Mouse (Mus musculus) lung, postnatal 0 days (tissue): ENCODE measurements around the gene Gm7347. TPM values are rescaled to one million over a fixed set of nuclear protein-coding genes. Genes with fewer than 3 reads are reported as not detected.
"Not testable (repeated sequence)": the region's sequence is repeated elsewhere in the genome, so short reads cannot be mapped to it uniquely, and the experiment has no call there.

ENCODE experiments used
- ATAC-seq: fragments of 200-750 bp; cut with Nextera tagmentation; 2 replicates; pipeline ENCODE4 v1.8.0; 2017; ENCODE audit warnings: moderate library complexity
- DNase-seq: peaks from one replicate; pipeline ENCODE4 v3.0.0-alpha.2; 2016; ENCODE audit warnings: low spot score
- H3K27ac ChIP-seq: fragments of 300-500 bp; sonication (generic); 2 replicates; pipeline ENCODE4 v1.5.1; 2014; ENCODE audit warnings: antibody characterized with exemption, mild to moderate bottlenecking, low read length, mixed read lengths
- H3K27me3 ChIP-seq: fragments of 300-500 bp; sonication (generic); replicated peaks from 2 replicates; pipeline ENCODE4 v1.6.1; 2014; ENCODE audit warnings: low read length, mixed read lengths; ENCODE audit not compliant: insufficient read depth
- H3K36me3 ChIP-seq: fragments of 300-500 bp; sonication (generic); 2 replicates; pipeline ENCODE4 v1.6.1; 2014; ENCODE audit warnings: low read length, mixed read lengths; ENCODE audit not compliant: insufficient read depth
- H3K4me1 ChIP-seq: fragments of 300-500 bp; sonication (generic); 2 replicates; pipeline ENCODE4 v1.6.1; 2014; ENCODE audit warnings: antibody characterized with exemption, low read depth, low read length, mixed read lengths; ENCODE audit not compliant: insufficient read depth
- H3K4me2 ChIP-seq: fragments of 300-500 bp; sonication (generic); replicated peaks from 2 replicates; pipeline ENCODE4 v1.6.1; 2014; ENCODE audit warnings: low read depth, mild to moderate bottlenecking, low read length, moderate library complexity, mixed read lengths
- H3K4me3 ChIP-seq: fragments of 300-500 bp; sonication (generic); 2 replicates; pipeline ENCODE4 v1.5.1; 2014; ENCODE audit warnings: low read depth, low read length
- H3K9ac ChIP-seq: fragments of 300-500 bp; sonication (generic); replicated peaks from 2 replicates; pipeline ENCODE4 v1.6.1; 2014; ENCODE audit warnings: low read depth, mild to moderate bottlenecking
- H3K9me3 ChIP-seq: fragments of 300-500 bp; sonication (generic); 2 replicates; pipeline ENCODE4 v1.6.1; 2016; ENCODE audit warnings: low read length, mixed read lengths
- WGBS: fragments of 180-500 bp; shearing (Covaris S2); extraction: QIAGEN DNeasy Blood & Tissue Kit; methylation state at CpG from one replicate; pipeline ENCODE4 v1.1.7; 2014; 5-methylcytosine and 5-hydroxymethylcytosine counted together
- polyA plus RNA-seq: library from polyadenylated mRNA; unstranded; fragments of >200 nt; fragmentation: Nextera tagmentation; extraction: Ambion mirVana; gene quantifications from 2 replicates; pipeline ENCODE4 v1.2.1, GENCODE M21; 2015

Gm7347 gene
- polyA plus RNA-seq, 1 experiment from 2014 or later: not detected

DNA sequence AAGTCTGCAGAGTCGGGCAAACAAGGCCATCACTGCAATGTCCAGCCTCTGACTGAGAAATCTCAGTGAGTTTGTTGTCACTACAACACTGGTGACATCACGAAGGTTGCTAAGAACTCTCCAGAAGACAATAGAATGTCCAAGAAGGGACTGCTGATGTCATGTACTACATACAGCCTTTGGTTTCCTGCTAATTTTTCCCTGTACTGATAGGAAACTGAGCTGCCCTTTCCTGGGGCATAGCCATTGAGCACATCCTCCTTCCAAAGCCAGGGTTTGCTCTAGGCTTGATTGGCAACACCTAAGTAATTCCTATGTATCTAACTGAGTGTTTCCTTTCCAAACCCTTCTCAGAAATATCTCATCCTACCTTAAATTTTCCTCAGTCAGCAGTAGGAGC, 53.7 kb downstream of the Gm7347 start, which contains the start of gene Gm1979:
Gm1979 (minus strand) TSS at position 101 of the 400 bp plus-strand sequence.
- H3K4me3 ChIP-seq, H3K9me3 ChIP-seq, ATAC-seq, H3K4me2 ChIP-seq, H3K9ac ChIP-seq, H3K27me3 ChIP-seq, DNase-seq, H3K36me3 ChIP-seq, H3K4me1 ChIP-seq, H3K27ac ChIP-seq: not testable (repeated sequence)
- WGBS: 88% methylated on average over 1 of the region's 2 CpGs

Other genes starting within 250 kb of the Gm7347 start
- gene Gm21663, start 116.2 kb downstream of the Gm7347 start, polyA plus RNA-seq: not detected in 2 replicates
- not detected in 2 replicates for gene Gm21671, start 104.2 kb downstream of the Gm7347 start, polyA plus RNA-seq
- not detected in 2 replicates for gene Gm21680, start 85.9 kb downstream of the Gm7347 start, polyA plus RNA-seq
- gene Gm21698, start 69.9 kb downstream of the Gm7347 start, polyA plus RNA-seq: not detected in 2 replicates
- gene Gm1979, start 53.8 kb downstream of the Gm7347 start, polyA plus RNA-seq: not detected in 2 replicates
- not detected in 2 replicates for gene Gm5862, start 35.7 kb downstream of the Gm7347 start, polyA plus RNA-seq
- gene Speer4a, start 19.0 kb downstream of the Gm7347 start, polyA plus RNA-seq: not detected in 2 replicates
- not detected in 2 replicates for gene Gm10471, start 30.7 kb upstream of the Gm7347 start, polyA plus RNA-seq
- gene 5031410I06Rik, start 46.8 kb upstream of the Gm7347 start, polyA plus RNA-seq: not detected in 2 replicates
- not detected in 2 replicates for gene Gm10220, start 62.8 kb upstream of the Gm7347 start, polyA plus RNA-seq
- gene Gm7361, start 199.1 kb upstream of the Gm7347 start, polyA plus RNA-seq: not detected in 2 replicates